Mouse (Mus musculus): Measurements from ENCODE around the gene Cntn6.

- TF ChIP-seq CTCF (IDR thresholded peaks at IDR 0.05; ENCODE audit: borderline replicate concordance, extremely low read depth, insufficient read depth, insufficient read length) (no peak), POLR2A (IDR thresholded peaks at IDR 0.05; ENCODE audit: borderline replicate concordance, extremely low read depth, insufficient read depth, insufficient read length, poor library complexity, severe bottlenecking) (no peak)
These were observed 236.0 kb downstream of the Cntn6 start for GRCm38 (mm10) chr6:104728571-104728970.

All from brain, embryonic 14.5 days (tissue).